Mouse (Mus musculus) embryonic facial prominence, embryonic 11.5 days (tissue): ENCODE results near the gene S100a3. TPM values are rescaled to one million over a fixed set of nuclear protein-coding genes. Genes with fewer than 3 reads are reported as not detected.

ENCODE experiments used
- ATAC-seq: fragments of 200-750 bp; cut with Nextera tagmentation; replicated peaks from 2 replicates; pipeline ENCODE4 v1.8.0; 2017; ENCODE audit warnings: low read depth; ENCODE audit not compliant: insufficient number of reproducible peaks, low FRiP score, low TSS enrichment
- DNase-seq: peaks from one replicate; pipeline ENCODE4 v3.0.0-alpha.2; 2015; ENCODE audit warnings: low spot score
- H3K27ac ChIP-seq: fragments of 300-500 bp; sonication (generic); replicated peaks from 2 replicates; pipeline ENCODE4 v1.5.1; 2014; ENCODE audit warnings: mild to moderate bottlenecking, low read depth, low read length, control low read depth
- H3K27me3 ChIP-seq: fragments of 300-500 bp; sonication (generic); 2 replicates; pipeline ENCODE4 v1.6.1; 2014; ENCODE audit warnings: mild to moderate bottlenecking, low read length, moderate library complexity, mixed read lengths; ENCODE audit not compliant: control insufficient read depth, insufficient read depth
- H3K36me3 ChIP-seq: fragments of 300-500 bp; sonication (generic); replicated peaks from 2 replicates; pipeline ENCODE4 v1.6.1; 2014; ENCODE audit warnings: low read depth, mild to moderate bottlenecking, low read length, moderate library complexity, mixed read lengths; ENCODE audit not compliant: control insufficient read depth, insufficient read depth
- H3K4me1 ChIP-seq: fragments of 300-500 bp; sonication (generic); 2 replicates; pipeline ENCODE4 v1.6.1; 2014; ENCODE audit warnings: low read length, mixed read lengths; ENCODE audit not compliant: control insufficient read depth, insufficient read depth
- H3K4me2 ChIP-seq: fragments of 300-500 bp; sonication (generic); 2 replicates; pipeline ENCODE4 v1.6.1; 2014; ENCODE audit warnings: low read depth, mild to moderate bottlenecking, control low read depth, low read length, moderate library complexity
- H3K4me3 ChIP-seq: fragments of 300-500 bp; sonication (generic); 2 replicates; pipeline ENCODE4 v1.5.1; 2014; ENCODE audit warnings: low read depth, low read length, control low read depth
- H3K9ac ChIP-seq: fragments of 300-500 bp; sonication (generic); replicated peaks from 2 replicates; pipeline ENCODE4 v1.6.1; 2014; ENCODE audit warnings: mild to moderate bottlenecking, control low read depth, low read length
- H3K9me3 ChIP-seq: fragments of 300-500 bp; sonication (generic); replicated peaks from 2 replicates; pipeline ENCODE4 v1.6.1; 2016; ENCODE audit warnings: mild to moderate bottlenecking, low read length, inconsistent platforms, mixed read lengths; ENCODE audit not compliant: control insufficient read depth
- WGBS: fragments of 180-500 bp; shearing (Covaris S2); extraction: QIAGEN DNeasy Blood & Tissue Kit; methylation state at CpG from one replicate; pipeline ENCODE4 v1.1.7; 2014; 5-methylcytosine and 5-hydroxymethylcytosine counted together
- polyA plus RNA-seq: library from polyadenylated mRNA; unstranded; fragments of >200 nt; fragmentation: Nextera tagmentation; extraction: Ambion mirVana; gene quantifications from 2 replicates; pipeline ENCODE4 v1.2.1, GENCODE M21; 2014

Gene S100a3
- not detected in 2 replicates for polyA plus RNA-seq

DNA sequence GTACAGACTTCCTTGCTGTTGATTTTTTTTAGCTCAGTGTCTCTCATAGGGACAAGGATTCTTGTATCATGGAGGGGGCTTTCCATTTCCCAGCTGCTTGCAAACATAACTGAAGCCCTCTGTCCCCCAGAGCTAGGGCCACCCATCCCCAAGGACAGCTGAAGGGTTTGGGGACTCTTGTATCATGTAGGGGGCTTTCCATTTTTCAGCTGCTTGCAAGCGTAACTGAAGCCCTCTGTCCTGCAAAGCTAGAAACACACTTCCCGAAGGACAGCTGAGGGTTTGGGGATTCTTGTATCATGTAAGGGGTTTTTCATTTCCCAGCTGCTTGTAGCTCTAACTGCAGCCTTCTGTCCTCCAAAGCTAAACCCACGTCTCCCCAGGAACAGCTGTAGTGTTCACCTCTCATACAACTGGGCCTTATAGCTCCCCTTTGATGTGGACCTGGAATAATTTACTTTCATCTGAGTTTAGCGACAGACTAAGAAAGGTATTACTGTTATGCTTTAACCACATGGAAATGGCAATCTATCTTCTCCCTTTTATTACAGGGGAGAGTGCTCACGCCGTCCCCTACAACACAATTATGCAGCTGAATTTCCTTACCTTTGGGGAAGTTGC is at the start of gene S100a3:
TSS of gene S100a3 (plus strand) at position 571 of the 621 bp plus-strand sequence.
- 79% methylated on average over 6 of the region's 6 CpGs for WGBS
- no peak for DNase-seq
- H3K4me1 ChIP-seq, result no peaks in the 10 kb centered on the region
- ATAC-seq, result no peak
- H3K9me3 ChIP-seq, result no peaks in the 10 kb centered on the region
- no peak within 1 kb of the TSS for H3K4me3 ChIP-seq
- H3K27ac ChIP-seq, result no peak within 1 kb of the TSS
- H3K4me2 ChIP-seq, result no peak within 1 kb of the TSS
- no peak within 1 kb of the TSS for H3K9ac ChIP-seq
- no peaks in the 10 kb centered on the region for H3K27me3 ChIP-seq
- no peaks in the 10 kb centered on the region for H3K36me3 ChIP-seq

DNA sequence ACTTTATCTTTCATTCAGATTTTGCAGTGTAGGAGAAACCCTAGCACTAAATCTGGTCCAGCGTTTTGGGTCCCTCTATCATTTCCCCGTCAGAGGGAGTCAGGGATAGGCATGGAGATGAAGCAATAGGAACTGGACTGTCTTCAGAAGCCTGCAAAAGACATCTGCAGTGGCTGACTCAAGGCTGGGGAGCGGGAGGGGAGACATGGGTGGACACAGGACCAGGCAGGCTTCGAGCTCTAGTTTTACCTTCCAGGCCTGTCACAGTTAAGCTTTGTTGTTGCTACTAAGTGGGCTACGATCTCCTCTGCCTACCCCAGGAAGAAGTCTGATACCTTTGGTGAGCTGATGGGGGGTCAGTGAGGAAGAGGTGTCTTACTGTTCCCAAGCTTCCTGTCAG is 48.1 kb upstream of the S100a3 start:
- Histone ChIP-seq H3K4me1 (peaks cover 9% of the 10 kb centered on the region), H3K27ac (no peak overlapping the region), H3K27me3 (0 out of 2 replicates have a peak, but pooled peaks cover 8% of the 10 kb centered on the region), H3K9me3 (no peaks in the 10 kb centered on the region), H3K36me3 (no peaks in the 10 kb centered on the region; the same call in 1 of the 2 replicates), H3K9ac (no peak overlapping the region), H3K4me3 (no peak overlapping the region), H3K4me2 (no peak overlapping the region)
- no peak for DNase-seq
- WGBS, result 88% methylated on average over 5 of the region's 5 CpGs
- ATAC-seq, result no peak

DNA sequence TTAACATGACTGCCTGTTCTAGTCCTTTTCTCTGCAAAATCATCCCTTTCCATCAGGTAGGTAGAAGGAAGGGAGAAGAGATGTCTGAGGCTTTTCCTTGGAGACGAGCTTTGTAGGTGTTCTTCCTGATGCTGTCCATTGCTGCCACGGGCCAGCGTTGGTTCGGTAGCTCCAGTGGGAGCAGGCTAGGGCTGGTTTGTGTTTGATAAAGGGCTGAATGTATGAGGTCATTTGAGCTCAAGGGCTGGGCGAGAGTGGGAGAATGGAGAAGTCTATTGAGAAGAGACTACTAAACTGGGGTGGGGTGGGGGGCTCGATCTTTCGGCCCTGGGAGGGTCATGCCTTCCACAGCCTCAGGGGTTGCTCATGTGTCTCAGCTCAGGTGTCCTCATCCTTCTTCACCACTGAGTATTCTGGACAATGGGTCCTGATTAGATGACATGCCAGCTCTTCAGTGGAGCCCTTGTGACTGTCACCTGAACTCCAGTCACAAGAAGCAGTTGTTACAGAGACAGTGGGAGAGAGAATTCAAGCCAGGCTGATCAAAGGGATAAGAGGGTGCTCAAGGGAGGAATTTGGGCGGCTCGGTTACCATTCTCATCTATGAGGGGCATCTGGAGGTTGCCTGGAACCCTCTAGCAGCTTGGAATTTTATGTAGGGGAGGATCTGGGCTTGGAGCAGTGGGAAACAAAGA is 47.3 kb upstream of the S100a3 start:
- Histone ChIP-seq H3K4me3 (no peak overlapping the region), H3K27ac (no peak overlapping the region), H3K27me3 (0 out of 2 replicates have a peak, but pooled peaks cover 8% of the 10 kb centered on the region), H3K9ac (no peak overlapping the region), H3K9me3 (no peaks in the 10 kb centered on the region), H3K36me3 (no peaks in the 10 kb centered on the region), H3K4me1 (peaks cover 9% of the 10 kb centered on the region), H3K4me2 (no peak overlapping the region)
- 75% methylated on average over 9 of the region's 9 CpGs for WGBS
- DNase-seq, result no peak
- ATAC-seq, result no peak

DNA sequence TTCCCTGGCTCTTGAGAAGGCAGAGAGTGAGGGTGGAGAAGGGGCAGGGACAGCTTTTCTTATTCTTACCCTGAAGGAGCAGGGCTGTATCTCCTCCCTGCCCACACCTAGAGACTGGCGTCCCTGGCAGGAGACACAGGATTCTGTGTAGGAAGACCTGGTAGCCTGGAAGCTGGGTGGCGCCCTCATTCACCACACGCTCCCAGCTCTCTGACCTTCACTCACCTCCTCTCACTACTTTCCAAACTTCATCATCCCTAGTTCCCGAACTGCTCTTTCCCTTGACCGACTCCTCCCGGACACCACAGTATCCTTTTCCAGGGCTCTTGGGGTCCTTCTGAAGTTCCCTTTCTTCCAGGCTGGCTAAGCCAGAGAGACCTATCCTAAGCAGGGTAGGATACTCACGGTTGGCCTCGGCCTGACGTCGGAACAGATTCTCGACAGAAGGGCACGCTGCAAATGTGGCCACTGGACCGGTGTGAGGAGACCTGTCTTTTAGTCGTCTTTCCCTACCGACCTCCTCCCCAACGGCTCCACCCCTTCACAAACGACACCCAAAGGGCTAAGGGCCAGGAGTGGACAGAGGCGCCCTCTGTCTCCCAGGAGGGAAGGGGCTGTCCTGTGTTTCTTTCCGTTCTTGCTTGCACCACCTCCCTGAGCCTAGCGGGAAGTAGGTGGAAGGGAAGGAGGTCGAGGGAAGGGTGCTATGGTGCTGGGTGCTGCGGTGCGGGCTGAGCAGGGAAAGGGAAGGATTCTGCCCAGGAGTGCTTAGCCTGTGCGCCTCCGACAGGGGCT is 46.4 kb upstream of the S100a3 start, which contains the start of the genes S100a1 and S100a13:
TSS of gene S100a1 (minus strand) at position 597 of the 795 bp plus-strand sequence.
TSS of gene S100a13 (plus strand) at position 640 of the 795 bp plus-strand sequence.
- WGBS, result 4% methylated on average over 25 of the region's 25 CpGs
- Histone ChIP-seq H3K27ac (no peak within 1 kb of the TSS), H3K4me1 (peaks cover 9% of the 10 kb centered on the region), H3K9me3 (no peaks in the 10 kb centered on the region), H3K36me3 (no peaks in the 10 kb centered on the region), H3K4me3 (peak within 1 kb of the TSS; percentile 29), H3K27me3 (0 out of 2 replicates have a peak, but pooled peaks cover 8% of the 10 kb centered on the region), H3K4me2 (peak within 1 kb of the TSS; percentile 73), H3K9ac (peak within 1 kb of the TSS; percentile 52)
- DNase-seq, result no peak
- 0 out of 2 replicates have a peak, but pooled peaks have one; percentile 22 for ATAC-seq

DNA sequence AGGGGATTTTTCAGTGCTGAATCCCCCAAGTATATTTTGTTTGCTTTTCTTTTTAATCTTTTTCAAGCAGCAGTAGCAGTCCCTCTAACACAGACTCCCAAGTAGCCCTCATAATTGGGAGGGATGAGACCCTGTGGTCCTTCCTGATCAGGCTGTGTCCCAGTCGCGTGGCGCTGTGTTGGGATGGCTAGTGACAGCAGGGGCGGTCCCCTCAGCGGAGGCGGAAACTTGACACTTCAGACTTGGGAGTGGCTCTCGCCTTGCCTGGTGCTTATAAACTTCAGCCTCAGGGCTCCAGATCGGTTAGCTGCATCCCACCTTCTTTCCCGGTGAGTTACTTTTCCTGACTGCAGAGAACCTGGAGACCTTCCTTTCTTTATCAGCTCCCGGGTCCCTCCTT is 45.7 kb upstream of the S100a3 start:
- Histone ChIP-seq H3K4me1 (peaks cover 9% of the 10 kb centered on the region), H3K27me3 (0 out of 2 replicates have a peak, but pooled peaks cover 8% of the 10 kb centered on the region), H3K4me3 (peak overlapping the region; percentile 29), H3K27ac (no peak overlapping the region), H3K4me2 (peak overlapping the region; percentile 73), H3K9ac (peak overlapping the region; percentile 52), H3K9me3 (no peaks in the 10 kb centered on the region), H3K36me3 (no peaks in the 10 kb centered on the region)
- under 1% methylated on average over 10 of the region's 10 CpGs for WGBS
- DNase-seq (peak; percentile 79), ATAC-seq (peak; percentile 64)

DNA sequence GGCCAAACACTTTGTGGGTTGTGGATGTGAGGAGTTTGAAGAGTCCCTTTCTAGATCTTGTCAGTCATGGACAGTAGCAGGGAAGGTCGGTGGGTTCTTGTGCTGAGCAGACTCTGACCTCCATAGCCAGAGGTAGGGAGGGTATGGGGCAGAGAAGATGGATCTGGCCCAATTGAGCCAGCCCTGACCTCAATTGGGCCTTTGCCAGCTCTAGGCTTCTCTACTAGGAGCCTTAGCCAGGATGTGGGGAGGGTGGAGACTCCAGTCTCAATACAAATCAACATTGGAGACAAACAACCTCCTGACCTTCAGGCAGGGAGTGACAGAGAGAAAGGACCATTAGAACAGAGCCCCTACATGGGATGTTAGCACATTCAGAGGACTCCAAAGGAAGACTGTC is 45.1 kb upstream of the S100a3 start:
- H3K27ac ChIP-seq, result no peak overlapping the region
- H3K9ac ChIP-seq, result peak overlapping the region; percentile 52; the same call in 1 of the 2 replicates
- H3K9me3 ChIP-seq, result no peaks in the 10 kb centered on the region
- no peak for DNase-seq
- ATAC-seq, result 0 out of 2 replicates have a peak, but pooled peaks have one; percentile 8
- WGBS, result 61% methylated on average over 1 of the region's 1 CpGs
- peak overlapping the region; percentile 73 for H3K4me2 ChIP-seq
- H3K36me3 ChIP-seq, result no peaks in the 10 kb centered on the region
- peak overlapping the region; percentile 29; the same call in 1 of the 2 replicates for H3K4me3 ChIP-seq
- H3K4me1 ChIP-seq, result peaks cover 9% of the 10 kb centered on the region
- 0 out of 2 replicates have a peak, but pooled peaks cover 8% of the 10 kb centered on the region for H3K27me3 ChIP-seq

DNA sequence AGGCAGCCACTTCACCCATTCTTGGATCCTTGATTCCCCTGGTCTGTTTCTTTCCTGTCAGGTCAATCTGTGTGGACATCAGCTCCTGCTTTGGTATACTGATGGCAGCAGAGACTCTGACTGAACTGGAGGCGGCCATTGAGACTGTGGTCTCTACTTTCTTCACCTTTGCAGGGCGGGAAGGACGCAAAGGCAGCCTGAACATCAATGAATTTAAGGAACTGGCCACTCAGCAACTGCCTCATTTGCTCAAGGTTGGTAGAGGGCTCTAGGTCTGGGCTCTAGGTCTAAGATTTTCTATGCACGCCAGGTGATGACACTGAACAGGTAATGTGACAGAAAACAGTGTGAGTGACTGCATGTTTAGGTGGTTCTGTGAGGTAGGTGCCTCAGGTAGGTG is 44.6 kb upstream of the S100a3 start:
- no peaks in the 10 kb centered on the region for H3K36me3 ChIP-seq
- DNase-seq (no peak), ATAC-seq (no peak)
- H3K9ac ChIP-seq, result no peak overlapping the region
- H3K4me2 ChIP-seq, result no peak overlapping the region
- peaks cover 9% of the 10 kb centered on the region for H3K4me1 ChIP-seq
- 0 out of 2 replicates have a peak, but pooled peaks cover 8% of the 10 kb centered on the region for H3K27me3 ChIP-seq
- H3K4me3 ChIP-seq, result no peak overlapping the region
- H3K27ac ChIP-seq, result no peak overlapping the region
- no peaks in the 10 kb centered on the region for H3K9me3 ChIP-seq
- WGBS, result 86% methylated on average over 4 of the region's 4 CpGs
